Mouse (Mus musculus) gastrocnemius, postnatal 36 days (tissue): Measurements from ENCODE around the gene Dtl. TPM values are rescaled to one million over a fixed set of nuclear protein-coding genes. Genes with fewer than 3 reads are reported as not detected.
"Not testable (repeated sequence)": the region's sequence is repeated elsewhere in the genome, so short reads cannot be mapped to it uniquely, and the experiment has no call there.

Experiments used
- DNase-seq, 2 experiments: peaks; one replicate each; pipeline ENCODE4 v3.0.0; 2022
- intact Hi-C: fragments of 180-260 bp; cut with DNase I; formaldehyde crosslinking; loops from one replicate; pipeline ENCODE4 v1.15.1; 2025
- total RNA-seq, 2 experiments: library from RNA; stranded (reverse); gene quantifications; 2 replicates each; pipeline ENCODE4 v1.2.3; 2021

The Dtl gene
- total RNA-seq, 2 experiments from 2014 or later = 0.17 to 0.38 TPM

DNA sequence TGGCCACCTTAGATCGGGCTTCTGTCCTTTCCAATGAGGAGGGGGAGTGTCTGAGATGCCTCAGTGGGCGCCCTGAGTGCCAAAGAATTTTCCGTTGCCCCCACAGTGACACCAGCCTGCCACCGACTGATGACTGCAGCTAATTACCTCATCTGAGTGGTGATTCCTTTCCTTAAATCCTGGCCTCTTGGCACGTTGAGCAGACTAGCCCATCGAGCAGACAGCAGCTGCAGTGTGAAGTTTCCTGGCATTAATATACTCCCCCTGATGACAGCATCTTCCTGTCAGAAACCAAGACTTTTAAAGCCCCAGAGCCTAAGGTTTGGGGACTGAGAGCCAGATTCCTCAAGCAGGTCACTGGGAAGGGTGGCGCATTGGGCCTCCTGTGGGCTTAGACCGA is 53.9 kb downstream of the Dtl start:
- intact Hi-C loops = no loop called here
- DNase-seq = no peak

- DNase-seq = no peak
- intact Hi-C loops = no loop called here
Observed at GRCm38 (mm10) chr1:191520669-191521068, 54.7 kb downstream of the Dtl start.

- DNase-seq = no peak
- intact Hi-C loops = no loop called here
Observed at GRCm38 (mm10) chr1:191520194-191520593, 55.1 kb downstream of the Dtl start.

- intact Hi-C loops = no loop called here
- DNase-seq = no peak
Observed at GRCm38 (mm10) chr1:191519329-191520066, 55.8 kb downstream of the Dtl start.

DNA sequence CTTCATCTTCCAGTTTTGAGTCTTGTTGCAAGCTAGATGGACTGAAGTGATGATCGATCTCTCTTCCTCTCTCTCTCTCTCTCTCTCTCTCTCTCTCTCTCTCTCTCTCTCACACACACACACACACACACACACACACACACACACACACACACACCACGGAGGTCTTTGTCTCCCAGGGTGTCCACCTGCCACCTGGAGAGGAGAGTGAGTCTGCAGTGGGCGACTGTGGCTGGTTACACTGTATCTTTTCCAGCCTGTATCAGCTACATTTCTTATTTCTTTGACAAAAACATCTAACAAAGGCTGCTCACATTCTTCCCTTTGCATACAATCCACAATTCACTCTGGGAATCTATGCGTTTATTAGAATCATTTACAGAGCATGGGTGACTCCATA is 56.4 kb downstream of the Dtl start:
- no peak for DNase-seq
- intact Hi-C loops = no loop called here

- no peak for DNase-seq
- intact Hi-C loops = no loop called here
Observed at GRCm38 (mm10) chr1:191517969-191518368, 57.4 kb downstream of the Dtl start.

DNA sequence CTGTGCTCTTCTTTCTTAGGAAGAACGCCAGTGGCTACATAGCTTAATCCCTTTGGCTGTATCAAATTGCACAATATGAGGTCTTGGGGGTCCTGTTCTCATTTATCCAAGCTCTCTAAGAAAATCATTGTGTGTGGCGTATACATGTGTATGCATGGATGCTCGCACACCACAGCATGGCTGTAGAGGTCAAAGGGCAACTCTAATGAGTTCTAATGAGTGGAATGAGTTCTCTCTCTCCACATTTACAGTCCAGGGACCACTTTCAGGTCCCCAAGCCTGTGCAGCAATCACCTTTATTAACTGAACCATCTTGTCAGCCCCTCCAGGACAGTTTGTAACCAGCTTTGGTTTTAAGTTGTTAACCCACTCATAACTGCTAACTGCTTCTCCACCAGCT is 58.3 kb downstream of the Dtl start:
- intact Hi-C loops = no loop called here
- no peak for DNase-seq

GRCm38 (mm10) chr1:191516351-191516750 is 59.0 kb downstream of the Dtl start:
- intact Hi-C loops, DNase-seq: not testable (repeated sequence)

GRCm38 (mm10) chr1:191513195-191513594 is 62.1 kb downstream of the Dtl start:
- intact Hi-C loops = no loop called here
- DNase-seq = no peak

DNA sequence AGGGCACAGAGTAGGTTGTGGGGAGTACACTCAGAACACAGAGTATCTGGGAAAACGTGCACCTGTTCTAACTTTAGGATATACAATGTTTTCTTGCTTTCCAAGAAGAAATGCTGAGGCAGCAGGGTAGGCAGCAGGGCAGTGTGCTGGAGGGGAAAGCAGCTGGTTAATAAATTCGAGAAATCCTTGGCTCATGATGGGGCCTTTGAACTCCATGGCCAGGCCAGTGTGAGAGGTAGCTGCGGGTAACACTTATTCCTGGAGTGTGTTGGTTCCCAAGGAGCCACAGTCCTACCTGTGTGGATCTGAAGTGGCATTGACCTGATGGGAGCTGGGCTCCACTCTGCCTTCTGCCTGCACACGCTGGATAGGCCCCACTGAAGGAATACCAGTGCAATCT is 63.0 kb downstream of the Dtl start:
- intact Hi-C loops = no loop called here
- DNase-seq = no peak

GRCm38 (mm10) chr1:191511503-191511902 is 63.8 kb downstream of the Dtl start:
- DNase-seq = no peak
- intact Hi-C loops = no loop called here

GRCm38 (mm10) chr1:191509865-191510264 is 65.5 kb downstream of the Dtl start:
- no peak for DNase-seq
- intact Hi-C loops = no loop called here

DNA sequence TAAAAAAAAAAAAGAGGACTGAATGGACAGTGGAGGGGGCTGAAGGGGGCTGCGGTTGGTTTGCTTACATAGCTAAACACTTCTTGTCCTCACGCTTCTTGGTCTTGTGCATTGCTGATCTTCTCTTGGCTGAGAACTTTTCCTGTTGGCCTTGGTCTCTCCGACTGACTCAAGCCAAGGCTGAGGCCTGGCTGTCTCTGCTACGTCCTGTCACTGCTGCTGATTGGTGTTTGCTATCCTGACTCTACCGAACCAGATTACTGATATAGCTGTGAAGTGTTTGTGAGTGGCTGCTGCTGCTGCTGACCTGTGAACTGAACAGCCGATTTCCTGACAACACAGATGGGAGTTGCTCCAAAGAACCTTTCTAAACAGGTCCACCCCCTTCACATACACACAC is 66.2 kb downstream of the Dtl start:
- DNase-seq = no peak
- intact Hi-C loops = no loop called here

DNA sequence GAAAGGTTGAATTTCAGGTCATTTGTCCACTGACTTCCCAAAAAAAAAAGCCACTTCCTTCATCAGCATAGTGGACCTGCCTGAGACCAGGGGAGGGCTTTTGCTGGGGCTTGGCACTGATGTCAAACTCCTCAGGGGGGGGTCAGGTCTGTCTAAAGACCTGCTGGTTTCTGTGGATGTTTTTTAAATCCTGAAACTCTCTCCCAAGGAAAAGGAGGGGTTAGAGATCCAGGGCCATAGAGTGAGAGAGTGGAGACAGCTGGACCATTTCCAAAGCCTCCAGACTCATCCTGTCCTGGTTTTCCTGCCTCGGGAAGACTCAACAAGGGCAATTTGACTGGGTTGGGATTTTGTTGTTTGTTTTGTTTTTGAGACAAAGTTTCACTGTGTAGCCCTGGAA is 68.6 kb downstream of the Dtl start:
- intact Hi-C loops = no loop called here
- no peak for DNase-seq

DNA sequence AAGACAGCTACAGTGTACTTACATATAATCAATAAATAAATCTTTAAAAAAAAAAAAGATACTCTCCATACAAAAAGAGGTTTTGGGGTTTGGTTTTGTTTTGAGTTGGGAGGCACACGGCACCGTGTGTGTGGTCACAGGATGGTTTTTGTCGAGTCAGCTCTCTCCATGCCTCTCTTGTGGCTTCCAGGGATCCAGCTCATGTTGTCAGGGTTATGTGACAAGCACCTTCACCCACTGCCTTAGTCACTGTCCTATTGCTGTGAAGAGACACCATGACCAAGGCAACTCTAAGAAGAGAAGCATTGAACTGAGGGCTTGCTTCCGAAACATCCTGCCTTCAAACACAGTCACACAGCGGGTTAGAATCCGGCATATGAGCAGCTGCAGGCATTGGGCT is 75.7 kb downstream of the Dtl start:
- no peak for DNase-seq
- intact Hi-C loops = no loop called here

DNA sequence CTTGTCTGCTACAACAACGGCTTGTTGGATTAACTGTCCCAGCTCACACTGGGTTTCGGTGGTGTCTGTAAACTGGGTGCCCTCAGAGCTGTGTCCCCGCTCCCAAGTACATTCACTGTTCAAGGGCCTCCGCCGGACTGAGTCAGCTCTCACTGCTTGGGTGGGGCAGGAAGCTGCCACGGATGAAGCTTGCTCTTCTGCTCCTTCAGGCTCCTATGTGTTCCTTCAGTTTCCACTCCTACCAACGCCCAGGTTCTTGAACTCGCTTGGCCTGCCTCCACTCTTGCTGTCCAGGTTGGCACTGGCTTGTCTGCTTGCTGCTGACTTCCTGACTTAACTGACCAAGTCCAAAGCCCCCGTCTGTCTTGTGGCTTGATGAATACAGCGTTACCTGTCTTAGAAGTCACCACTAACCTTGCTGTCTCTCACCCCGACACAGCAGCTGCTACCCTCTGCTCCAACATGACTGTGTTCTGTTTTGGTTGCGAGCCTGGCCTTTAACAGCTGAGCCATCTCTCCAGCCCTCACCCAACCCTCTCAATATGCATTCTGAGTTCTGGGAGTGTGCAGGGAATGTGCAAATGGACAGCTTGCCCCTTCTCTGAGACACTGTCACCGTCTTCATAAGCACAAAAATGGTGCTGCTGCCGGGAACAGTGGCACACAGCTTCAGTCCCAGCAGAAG is 76.9 kb downstream of the Dtl start:
- DNase-seq = no peak
- intact Hi-C loops = no loop called here

DNA sequence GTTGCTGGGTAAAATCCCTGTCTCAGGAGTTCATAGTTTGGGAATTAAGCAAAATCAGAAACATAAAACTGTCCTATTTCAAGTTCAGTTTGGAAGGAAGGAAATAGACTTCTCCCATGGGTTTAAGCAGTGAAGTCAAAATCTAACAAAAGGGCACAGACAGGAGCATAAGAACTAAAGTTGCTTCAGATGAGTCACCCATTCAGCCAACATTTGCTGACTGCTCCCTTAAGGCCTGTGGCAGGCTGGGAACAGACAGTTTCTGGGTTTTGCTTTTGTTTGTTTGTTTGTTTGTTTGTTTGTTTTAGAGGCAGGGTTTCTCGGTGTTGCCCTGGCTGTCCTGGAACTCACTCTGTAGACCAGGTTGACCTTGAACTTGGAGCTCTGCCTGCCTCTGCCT is 78.7 kb downstream of the Dtl start:
- intact Hi-C loops = no loop called here
- DNase-seq = no peak

- intact Hi-C loops = no loop called here
- no peak for DNase-seq
Observed at GRCm38 (mm10) chr1:191495051-191495467, 80.3 kb downstream of the Dtl start.

- no peak for DNase-seq
- intact Hi-C loops = no loop called here
Observed at GRCm38 (mm10) chr1:191494303-191494655, 81.1 kb downstream of the Dtl start.

DNA sequence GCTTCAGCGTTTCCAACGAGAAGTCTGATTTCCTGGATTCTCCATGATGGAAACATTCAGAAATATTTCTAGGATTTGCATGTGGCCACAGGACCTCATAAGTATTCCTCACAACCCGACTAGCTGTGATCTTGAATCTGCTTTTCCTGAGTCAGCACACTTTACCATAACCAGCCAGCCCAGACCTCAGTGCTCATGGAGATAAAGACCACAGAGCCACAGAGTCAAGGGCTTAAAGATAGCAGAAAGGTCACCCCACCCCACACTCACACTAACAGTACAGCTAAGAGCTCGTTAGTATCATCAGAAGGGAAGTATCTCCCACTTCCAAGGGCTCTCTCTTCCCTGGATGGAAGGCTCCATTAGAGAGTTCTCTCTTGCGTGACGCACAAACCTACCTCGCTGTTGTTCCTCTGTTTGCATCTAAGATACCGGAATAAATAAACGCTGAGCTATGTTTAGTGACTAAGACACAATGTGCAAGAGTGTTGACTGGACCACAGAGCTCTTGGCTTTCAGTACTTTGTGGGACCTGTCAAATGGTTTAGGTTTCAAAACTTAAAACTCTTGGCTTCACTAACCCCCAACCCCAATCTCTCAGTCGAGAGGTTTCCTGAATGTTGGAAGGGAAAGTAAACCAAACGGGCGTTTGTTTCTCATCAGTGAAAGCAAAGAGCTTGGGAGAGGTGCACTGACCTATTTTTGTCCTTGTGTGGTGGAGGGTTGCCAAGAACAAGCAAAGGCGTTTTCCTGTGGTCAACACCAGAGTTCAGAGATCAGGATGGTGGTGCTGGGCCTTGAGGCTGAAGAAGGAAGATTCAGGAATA is 81.7 kb downstream of the Dtl start:
- intact Hi-C loops = no loop called here
- peak in 1 of 2 experiments; percentile 42 for DNase-seq

- no peak for DNase-seq
- intact Hi-C loops = no loop called here
Observed at GRCm38 (mm10) chr1:191490446-191490845, 84.9 kb downstream of the Dtl start.
